Mouse (Mus musculus): ENCODE results near the gene Tcte1. TPM values are rescaled to one million over a fixed set of nuclear protein-coding genes. Genes with fewer than 3 reads are reported as not detected.

Gene Tcte1
- polyA plus RNA-seq, 1 experiment = not detected

- no peak overlapping the region for H3K4me3 ChIP-seq (ENCODE audit: insufficient read depth, low read length)
- H3K4me1 ChIP-seq (ENCODE audit: control insufficient read depth, insufficient read depth, low read length) = peaks cover 50% of the 10 kb centered on the region
- no peak overlapping the region for H3K27ac ChIP-seq (ENCODE audit: insufficient read depth, low read depth, low read length)
- TF ChIP-seq POLR2A (IDR thresholded peaks at IDR 0.05; ENCODE audit: borderline replicate concordance, low read depth, low read length) (no peak), CTCF (IDR thresholded peaks at IDR 0.05; ENCODE audit: low read depth, low read length) (no peak)
Observed at GRCm38 (mm10) chr17:45589236-45589635, 66.0 kb downstream of the Tcte1 start.

- Histone ChIP-seq H3K4me3 (ENCODE audit: insufficient read depth, low read length) (no peak overlapping the region), H3K4me1 (ENCODE audit: control insufficient read depth, insufficient read depth, low read length) (peaks cover 44% of the 10 kb centered on the region), H3K27ac (ENCODE audit: insufficient read depth, low read depth, low read length) (no peak overlapping the region)
- TF ChIP-seq POLR2A (IDR thresholded peaks at IDR 0.05; ENCODE audit: borderline replicate concordance, low read depth, low read length) (no peak), CTCF (IDR thresholded peaks at IDR 0.05; ENCODE audit: low read depth, low read length) (no peak)
Observed at GRCm38 (mm10) chr17:45589844-45590243, 66.6 kb downstream of the Tcte1 start.

GRCm38 (mm10) chr17:45590410-45590809 lies 67.2 kb downstream of the Tcte1 start:
- Histone ChIP-seq H3K4me3 (ENCODE audit: insufficient read depth, low read length) (no peak overlapping the region), H3K4me1 (ENCODE audit: control insufficient read depth, insufficient read depth, low read length) (peaks cover 39% of the 10 kb centered on the region), H3K27ac (ENCODE audit: insufficient read depth, low read depth, low read length) (no peak overlapping the region)
- TF ChIP-seq CTCF (IDR thresholded peaks at IDR 0.05; ENCODE audit: low read depth, low read length) = no peak
- no peak for TF ChIP-seq POLR2A (IDR thresholded peaks at IDR 0.05; ENCODE audit: borderline replicate concordance, low read depth, low read length)

GRCm38 (mm10) chr17:45591701-45592605 lies 68.7 kb downstream of the Tcte1 start:
- H3K27ac ChIP-seq (ENCODE audit: insufficient read depth, low read depth, low read length) = no peak overlapping the region
- no peak for TF ChIP-seq POLR2A (IDR thresholded peaks at IDR 0.05; ENCODE audit: borderline replicate concordance, low read depth, low read length)
- no peak for TF ChIP-seq CTCF (IDR thresholded peaks at IDR 0.05; ENCODE audit: low read depth, low read length)
- H3K4me1 ChIP-seq (ENCODE audit: control insufficient read depth, insufficient read depth, low read length) = peaks cover 42% of the 10 kb centered on the region
- H3K4me3 ChIP-seq (ENCODE audit: insufficient read depth, low read length) = no peak overlapping the region

Other genes with a start within 250 kb of the Tcte1 start
- gene Cdc5l, start 89.7 kb upstream of the Tcte1 start, polyA plus RNA-seq (2012; ENCODE audit: insufficient read depth, insufficient read length, missing spikeins) = 54.0 and 55.4 TPM in 2 replicates
- gene Spats1, start 48.0 kb upstream of the Tcte1 start, polyA plus RNA-seq (2012; ENCODE audit: insufficient read depth, insufficient read length, missing spikeins) = not detected in 2 replicates
- 4.8 and 5.0 TPM in 2 replicates for gene Aars2, start 16.6 kb upstream of the Tcte1 start, polyA plus RNA-seq (2012; ENCODE audit: insufficient read depth, insufficient read length, missing spikeins)
- not detected in 2 replicates for gene Tmem151b, start 26.2 kb downstream of the Tcte1 start, polyA plus RNA-seq (2012; ENCODE audit: insufficient read depth, insufficient read length, missing spikeins)
- gene Nfkbie, start 32.3 kb downstream of the Tcte1 start, polyA plus RNA-seq (2012; ENCODE audit: insufficient read depth, insufficient read length, missing spikeins) = 27.0 and 30.8 TPM in 2 replicates
- gene Slc35b2, start 40.4 kb downstream of the Tcte1 start, polyA plus RNA-seq (2012; ENCODE audit: insufficient read depth, insufficient read length, missing spikeins) = 73.7 and 83.1 TPM in 2 replicates
- 586 and 617 TPM in 2 replicates for gene Hsp90ab1, start 49.8 kb downstream of the Tcte1 start, polyA plus RNA-seq (2012; ENCODE audit: insufficient read depth, insufficient read length, missing spikeins)
- 88.6 and 93.9 TPM in 2 replicates for gene Slc29a1, start 76.2 kb downstream of the Tcte1 start, polyA plus RNA-seq (2012; ENCODE audit: insufficient read depth, insufficient read length, missing spikeins)
- gene Mymx, start 78.7 kb downstream of the Tcte1 start, polyA plus RNA-seq (2012; ENCODE audit: insufficient read depth, insufficient read length, missing spikeins) = not detected in 2 replicates
- gene Capn11, start 135.9 kb downstream of the Tcte1 start, polyA plus RNA-seq (2012; ENCODE audit: insufficient read depth, insufficient read length, missing spikeins) = 1.5 and 1.7 TPM in 2 replicates
- gene Mrpl14, start 162.9 kb downstream of the Tcte1 start, polyA plus RNA-seq (2012; ENCODE audit: insufficient read depth, insufficient read length, missing spikeins) = 73.3 and 73.4 TPM in 2 replicates
- 20.0 and 21.2 TPM in 2 replicates for gene Tmem63b, start 163.5 kb downstream of the Tcte1 start, polyA plus RNA-seq (2012; ENCODE audit: insufficient read depth, insufficient read length, missing spikeins)
- not detected in 2 replicates for gene 1600014C23Rik, start 210.4 kb downstream of the Tcte1 start, polyA plus RNA-seq (2012; ENCODE audit: insufficient read depth, insufficient read length, missing spikeins)

Data from bone marrow macrophage, adult 2 months (primary cell).